Mouse (Mus musculus): ENCODE measurements around the gene Fam129a. TPM values are rescaled to one million over a fixed set of nuclear protein-coding genes. Genes with fewer than 3 reads are reported as not detected.
"Not testable (repeated sequence)": the region's sequence is repeated elsewhere in the genome, so short reads cannot be mapped to it uniquely, and the experiment has no call there.

Fam129a gene
- total RNA-seq, 2 experiments from 2014 or later, result 1.5 to 2.7 TPM

DNA sequence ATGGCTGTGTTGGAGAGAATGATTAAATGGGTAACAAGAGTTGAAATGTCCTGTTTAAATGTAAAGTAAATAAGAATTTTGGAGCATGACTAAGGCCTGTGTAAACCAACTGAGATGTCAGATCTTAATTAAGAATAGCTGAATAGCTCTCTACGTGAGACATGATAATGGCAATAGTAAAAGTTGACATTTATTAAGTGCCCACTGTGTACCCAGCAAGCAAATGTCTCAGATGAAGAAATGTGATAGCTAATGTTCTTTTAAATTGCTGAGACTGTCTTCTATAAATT, 13.1 kb downstream of the Fam129a start:
- no peak for DNase-seq

- DNase-seq, result no peak
These were observed 13.7 kb downstream of the Fam129a start for GRCm38 (mm10) chr1:151584565-151585216.

GRCm38 (mm10) chr1:151585647-151586046, 14.7 kb downstream of the Fam129a start:
- DNase-seq, result no peak

- no peak for DNase-seq
These were observed 21.4 kb downstream of the Fam129a start for GRCm38 (mm10) chr1:151592085-151593017.

- no peak for DNase-seq
These were observed 23.9 kb downstream of the Fam129a start for GRCm38 (mm10) chr1:151594906-151595305.

GRCm38 (mm10) chr1:151595600-151596299, 24.8 kb downstream of the Fam129a start:
- DNase-seq, result no peak

GRCm38 (mm10) chr1:151596562-151596961, 25.6 kb downstream of the Fam129a start:
- DNase-seq, result no peak

GRCm38 (mm10) chr1:151597677-151598297, 26.8 kb downstream of the Fam129a start:
- no peak for DNase-seq

DNA sequence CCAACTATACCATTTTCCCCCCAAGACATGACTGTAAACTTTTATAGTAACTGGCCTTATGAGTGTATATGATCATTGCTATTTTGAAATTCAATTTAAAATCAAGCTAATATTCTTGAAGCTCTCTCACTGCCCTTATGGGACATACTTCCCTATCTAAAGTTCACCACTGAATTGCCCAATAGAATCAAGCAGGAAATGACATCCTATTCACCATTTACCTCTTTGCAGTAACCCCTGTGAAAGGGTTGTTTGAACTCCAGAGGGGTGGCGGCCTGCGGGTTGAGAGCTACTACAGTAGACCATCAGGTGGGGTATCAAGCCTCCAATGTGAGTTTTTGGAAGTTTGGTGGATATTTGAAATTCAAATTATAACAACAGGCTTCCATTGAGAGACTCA, 27.9 kb downstream of the Fam129a start:
- DNase-seq, result no peak

GRCm38 (mm10) chr1:151604328-151604727, 33.3 kb downstream of the Fam129a start:
- DNase-seq, result no peak

GRCm38 (mm10) chr1:151607957-151608356, 37.0 kb downstream of the Fam129a start:
- DNase-seq, result not testable (repeated sequence)

DNA sequence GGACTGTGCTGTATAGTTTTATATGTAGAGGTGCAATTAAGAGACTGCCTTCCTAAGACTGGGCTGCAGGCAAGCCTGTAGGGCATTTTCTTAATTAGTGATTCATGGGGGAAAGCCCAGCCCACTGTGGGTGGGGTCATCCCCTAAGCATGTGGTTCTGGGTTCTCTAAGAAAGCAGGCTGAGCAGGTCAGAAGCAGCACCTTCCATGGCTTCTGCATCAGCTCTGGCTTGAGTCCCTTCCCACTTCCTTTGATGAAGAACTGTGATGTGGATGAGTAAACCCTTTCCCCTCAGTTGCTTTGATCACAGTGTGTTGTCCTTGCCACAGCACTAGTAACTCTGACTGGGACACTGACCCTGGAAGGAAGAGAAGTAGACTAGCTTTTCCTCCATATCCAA, 39.6 kb downstream of the Fam129a start:
- no peak for DNase-seq

DNA sequence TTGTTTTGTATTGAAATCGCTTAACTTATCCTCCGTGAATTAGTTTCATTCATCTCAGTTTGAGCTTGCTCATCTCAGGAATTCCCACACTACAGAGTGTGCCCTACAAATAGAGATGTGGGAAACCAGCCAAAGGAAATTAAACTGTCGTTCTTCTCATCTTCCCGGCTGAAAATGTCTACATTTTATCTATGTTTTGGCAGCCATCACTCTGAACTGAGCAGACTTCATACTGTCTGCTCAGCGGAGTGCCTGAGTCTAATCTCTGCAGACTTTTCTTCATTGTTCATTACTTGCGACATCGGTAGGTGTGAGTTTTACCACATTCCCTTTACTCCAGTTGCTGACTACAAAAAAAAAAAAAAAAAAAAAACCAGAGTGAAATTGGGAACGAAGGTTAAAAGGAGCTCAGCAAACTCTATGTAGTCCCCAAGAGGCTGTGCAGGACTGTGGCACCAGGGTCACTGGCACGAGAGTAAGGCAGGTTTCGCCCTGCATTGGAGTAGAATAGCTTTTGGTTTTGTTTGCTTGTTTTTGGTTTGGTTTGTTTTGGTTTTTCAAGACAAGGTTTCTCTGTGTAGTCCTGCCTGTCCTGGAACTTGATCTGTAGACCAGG, 43.4 kb downstream of the Fam129a start:
- DNase-seq, result no peak

GRCm38 (mm10) chr1:151615625-151616024, 44.6 kb downstream of the Fam129a start:
- DNase-seq, result no peak

DNA sequence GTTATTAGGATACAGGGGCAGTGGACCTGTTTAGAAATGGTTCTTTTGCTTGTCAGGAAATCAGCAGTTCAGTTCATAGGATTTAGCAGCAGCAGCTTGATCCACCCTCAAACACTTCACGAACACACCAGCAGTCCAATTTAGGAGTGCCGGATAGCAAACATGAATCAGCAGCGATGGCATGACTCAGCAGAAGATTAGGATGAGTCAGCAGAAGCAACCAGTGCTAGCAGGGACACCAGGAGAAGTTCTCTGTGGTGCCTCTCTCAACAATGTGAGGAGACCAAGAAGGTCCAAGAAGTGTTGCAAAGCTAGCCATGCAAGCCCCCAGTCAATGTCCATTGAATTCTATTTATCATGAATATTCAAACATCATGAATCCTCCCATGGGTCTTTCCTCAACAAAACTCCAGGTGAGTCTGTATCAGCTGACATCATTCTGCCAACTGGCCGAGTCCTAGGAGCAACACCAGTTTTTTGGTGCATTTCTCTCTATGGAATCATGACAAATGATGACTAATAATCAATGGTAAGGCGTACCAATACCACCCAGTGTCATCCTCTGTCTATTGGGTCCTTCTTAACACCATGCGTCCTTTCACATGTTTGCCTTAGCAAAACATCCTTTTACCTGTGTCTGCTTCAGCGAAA, 45.7 kb downstream of the Fam129a start:
- no peak for DNase-seq

- no peak for DNase-seq
These were observed 47.3 kb downstream of the Fam129a start for GRCm38 (mm10) chr1:151618251-151618650.

DNA sequence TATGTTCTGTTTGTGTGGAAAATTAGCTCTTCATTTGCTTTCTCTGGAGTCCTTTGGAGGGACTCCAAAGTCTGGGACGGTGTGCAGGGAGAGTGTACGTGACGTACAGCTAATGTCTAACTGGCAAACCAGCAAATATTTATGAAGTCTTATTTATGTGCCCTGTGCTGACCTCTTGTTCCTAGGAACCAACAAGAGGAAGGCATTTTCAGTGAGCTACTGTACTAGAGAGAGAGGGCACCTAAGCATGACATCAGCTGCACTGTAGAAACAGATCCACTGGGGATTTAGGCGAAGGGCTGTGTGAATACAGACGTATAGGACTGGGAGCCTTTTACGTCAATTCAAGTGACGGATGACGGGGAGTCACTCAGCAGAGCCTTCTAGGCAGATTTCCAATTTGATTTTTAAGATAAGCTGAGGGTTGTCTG, 48.3 kb downstream of the Fam129a start:
- DNase-seq, result no peak

- no peak for DNase-seq
These were observed 49.7 kb downstream of the Fam129a start for GRCm38 (mm10) chr1:151620730-151621129.

GRCm38 (mm10) chr1:151624442-151625226, 53.6 kb downstream of the Fam129a start:
- DNase-seq, result no peak

DNA sequence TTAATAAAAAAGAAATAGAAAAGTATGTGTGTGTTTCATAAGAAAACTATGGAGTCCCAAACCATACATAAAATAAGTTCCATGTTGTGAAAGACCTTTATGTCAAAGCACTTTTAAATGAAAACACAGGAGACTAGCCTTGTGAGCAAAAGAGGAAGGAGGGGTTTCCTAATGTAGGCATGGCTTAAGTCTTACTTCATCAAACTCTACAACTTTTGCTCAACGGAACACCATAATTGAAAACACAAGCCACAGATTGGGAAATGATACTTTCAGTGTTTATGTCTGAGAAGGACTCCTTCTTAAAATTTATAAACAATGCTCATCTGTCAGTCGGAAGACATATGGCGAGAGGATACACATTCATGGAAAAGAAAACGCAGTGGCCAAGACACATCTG, 54.3 kb downstream of the Fam129a start:
- DNase-seq, result no peak

- no peak for DNase-seq
These were observed 54.7 kb downstream of the Fam129a start for GRCm38 (mm10) chr1:151625690-151626089.

Data from layer of hippocampus, postnatal 36 days (tissue).